Mouse (Mus musculus): ENCODE results near the gene Arl15. TPM values are rescaled to one million over a fixed set of nuclear protein-coding genes. Genes with fewer than 3 reads are reported as not detected.

The Arl15 gene
- polyA plus RNA-seq, 1 experiment from 2014 or later = 12.9 TPM

GRCm38 (mm10) chr13:114124991-114125390 lies 330.7 kb downstream of the Arl15 start:
- Histone ChIP-seq H3K4me3 (no peak overlapping the region), H3K27ac (no peak overlapping the region), H3K27me3 (ENCODE audit: low read depth, poor library complexity, severe bottlenecking) (no peaks in the 10 kb centered on the region), H3K4me1 (peaks cover 21% of the 10 kb centered on the region), H3K36me3 (peaks cover 3% of the 10 kb centered on the region; the same call in 1 of the 2 replicates), H3K9me3 (replicated peaks) (no peaks in the 10 kb centered on the region)
- peak; percentile 36 for DNase-seq (ENCODE audit: low spot score)
- WGBS = 31% methylated on average over 12 of the region's 12 CpGs

- H3K9me3 ChIP-seq (replicated peaks) = no peaks in the 10 kb centered on the region
Observed at GRCm38 (mm10) chr13:114128366-114128765, 334.1 kb downstream of the Arl15 start.

GRCm38 (mm10) chr13:114129986-114130385 lies 335.7 kb downstream of the Arl15 start:
- H3K27me3 ChIP-seq (ENCODE audit: low read depth, poor library complexity, severe bottlenecking) = no peaks in the 10 kb centered on the region
- DNase-seq (ENCODE audit: low spot score) = no peak
- no peaks in the 10 kb centered on the region for H3K9me3 ChIP-seq (replicated peaks)
- WGBS = 74% methylated on average over 11 of the region's 11 CpGs
- H3K36me3 ChIP-seq = peaks cover 3% of the 10 kb centered on the region; the same call in 1 of the 2 replicates
- H3K4me1 ChIP-seq = peaks cover 12% of the 10 kb centered on the region
- H3K4me3 ChIP-seq = no peak overlapping the region
- no peak overlapping the region for H3K27ac ChIP-seq

More at GRCm38 (mm10) chr13:114128366-114128765, 334.1 kb downstream of the Arl15 start:
- Histone ChIP-seq H3K36me3 (peaks cover 3% of the 10 kb centered on the region; the same call in 1 of the 2 replicates), H3K4me3 (no peak overlapping the region), H3K27me3 (ENCODE audit: low read depth, poor library complexity, severe bottlenecking) (no peaks in the 10 kb centered on the region), H3K4me1 (peaks cover 27% of the 10 kb centered on the region), H3K27ac (no peak overlapping the region)
- 94% methylated on average over 2 of the region's 2 CpGs for WGBS
- DNase-seq (ENCODE audit: low spot score) = no peak

- Histone ChIP-seq H3K9me3 (replicated peaks) (no peaks in the 10 kb centered on the region), H3K4me3 (no peak overlapping the region), H3K36me3 (peaks cover 3% of the 10 kb centered on the region; the same call in 1 of the 2 replicates), H3K27ac (peak overlapping the region; percentile 3; the same call in 1 of the 2 replicates), H3K4me1 (peaks cover 8% of the 10 kb centered on the region; the same call in 1 of the 2 replicates), H3K27me3 (ENCODE audit: low read depth, poor library complexity, severe bottlenecking) (no peaks in the 10 kb centered on the region)
- no peak for DNase-seq (ENCODE audit: low spot score)
- 60% methylated on average over 11 of the region's 11 CpGs for WGBS
Observed at GRCm38 (mm10) chr13:114130566-114131319, 336.4 kb downstream of the Arl15 start.

- H3K27ac ChIP-seq = no peak overlapping the region; the same call in 1 of the 2 replicates
- no peaks in the 10 kb centered on the region for H3K36me3 ChIP-seq
- H3K9me3 ChIP-seq (replicated peaks) = no peaks in the 10 kb centered on the region
- 91% methylated on average over 8 of the region's 8 CpGs for WGBS
- DNase-seq (ENCODE audit: low spot score) = no peak
- H3K4me3 ChIP-seq = no peak overlapping the region
- no peaks in the 10 kb centered on the region for H3K27me3 ChIP-seq (ENCODE audit: low read depth, poor library complexity, severe bottlenecking)
- peaks cover 11% of the 10 kb centered on the region for H3K4me1 ChIP-seq
Observed at GRCm38 (mm10) chr13:114138921-114139320, 344.6 kb downstream of the Arl15 start.

- Histone ChIP-seq H3K27me3 (ENCODE audit: low read depth, poor library complexity, severe bottlenecking) (no peaks in the 10 kb centered on the region), H3K4me1 (peaks cover 18% of the 10 kb centered on the region), H3K4me3 (no peak overlapping the region), H3K36me3 (no peaks in the 10 kb centered on the region), H3K9me3 (replicated peaks) (no peaks in the 10 kb centered on the region), H3K27ac (no peak overlapping the region; the same call in 1 of the 2 replicates)
- DNase-seq (ENCODE audit: low spot score) = no peak
- WGBS = 88% methylated on average over 9 of the region's 9 CpGs
Observed at GRCm38 (mm10) chr13:114139570-114139969, 345.3 kb downstream of the Arl15 start.

- no peaks in the 10 kb centered on the region for H3K9me3 ChIP-seq (replicated peaks)
- H3K27ac ChIP-seq = no peak overlapping the region
- peaks cover 21% of the 10 kb centered on the region for H3K4me1 ChIP-seq
- no peaks in the 10 kb centered on the region for H3K36me3 ChIP-seq
- H3K4me3 ChIP-seq = no peak overlapping the region
- H3K27me3 ChIP-seq (ENCODE audit: low read depth, poor library complexity, severe bottlenecking) = no peaks in the 10 kb centered on the region
- no peak for DNase-seq (ENCODE audit: low spot score)
- 90% methylated on average over 8 of the region's 8 CpGs for WGBS
Observed at GRCm38 (mm10) chr13:114142826-114143225, 348.5 kb downstream of the Arl15 start.

GRCm38 (mm10) chr13:114143247-114143646 lies 348.9 kb downstream of the Arl15 start:
- Histone ChIP-seq H3K36me3 (no peaks in the 10 kb centered on the region), H3K9me3 (replicated peaks) (no peaks in the 10 kb centered on the region), H3K27ac (no peak overlapping the region), H3K27me3 (ENCODE audit: low read depth, poor library complexity, severe bottlenecking) (no peaks in the 10 kb centered on the region), H3K4me1 (peaks cover 21% of the 10 kb centered on the region), H3K4me3 (no peak overlapping the region)
- DNase-seq (ENCODE audit: low spot score) = no peak
- WGBS = 77% methylated on average over 1 of the region's 1 CpGs

GRCm38 (mm10) chr13:114144052-114145046 lies 350.0 kb downstream of the Arl15 start:
- H3K4me1 ChIP-seq = peaks cover 19% of the 10 kb centered on the region
- H3K27me3 ChIP-seq (ENCODE audit: low read depth, poor library complexity, severe bottlenecking) = no peaks in the 10 kb centered on the region
- no peaks in the 10 kb centered on the region for H3K9me3 ChIP-seq (replicated peaks)
- H3K4me3 ChIP-seq = no peak overlapping the region
- WGBS = 60% methylated on average over 15 of the region's 15 CpGs
- DNase-seq (ENCODE audit: low spot score) = no peak
- no peaks in the 10 kb centered on the region for H3K36me3 ChIP-seq
- H3K27ac ChIP-seq = no peak overlapping the region

- Histone ChIP-seq H3K27ac (no peak overlapping the region), H3K36me3 (no peaks in the 10 kb centered on the region), H3K4me3 (no peak overlapping the region), H3K9me3 (replicated peaks) (no peaks in the 10 kb centered on the region), H3K4me1 (peaks cover 17% of the 10 kb centered on the region), H3K27me3 (ENCODE audit: low read depth, poor library complexity, severe bottlenecking) (no peaks in the 10 kb centered on the region)
- DNase-seq (ENCODE audit: low spot score) = no peak
- WGBS = 91% methylated on average over 8 of the region's 8 CpGs
Observed at GRCm38 (mm10) chr13:114145249-114145648, 350.9 kb downstream of the Arl15 start.

GRCm38 (mm10) chr13:114150856-114151697 lies 356.8 kb downstream of the Arl15 start:
- H3K27me3 ChIP-seq (ENCODE audit: low read depth, poor library complexity, severe bottlenecking) = no peaks in the 10 kb centered on the region
- H3K4me3 ChIP-seq = no peak overlapping the region
- 90% methylated on average over 16 of the region's 16 CpGs for WGBS
- no peaks in the 10 kb centered on the region for H3K9me3 ChIP-seq (replicated peaks)
- 0 out of 2 replicates have a peak, but pooled peaks cover 5% of the 10 kb centered on the region for H3K36me3 ChIP-seq
- no peak for DNase-seq (ENCODE audit: low spot score)
- peaks cover 6% of the 10 kb centered on the region for H3K4me1 ChIP-seq
- no peak overlapping the region for H3K27ac ChIP-seq

- DNase-seq (ENCODE audit: low spot score) = no peak
- no peak overlapping the region for H3K4me3 ChIP-seq
- no peak overlapping the region for H3K27ac ChIP-seq
- no peaks in the 10 kb centered on the region for H3K27me3 ChIP-seq (ENCODE audit: low read depth, poor library complexity, severe bottlenecking)
- no peaks in the 10 kb centered on the region for H3K9me3 ChIP-seq (replicated peaks)
- H3K4me1 ChIP-seq = peaks cover 6% of the 10 kb centered on the region
- H3K36me3 ChIP-seq = 0 out of 2 replicates have a peak, but pooled peaks cover 5% of the 10 kb centered on the region
- WGBS = 78% methylated on average over 10 of the region's 10 CpGs
Observed at GRCm38 (mm10) chr13:114151698-114152069, 357.4 kb downstream of the Arl15 start.
